Mouse (Mus musculus) cerebellum, adult 2 months (tissue): Measurements from ENCODE around the gene Smco4.

Experiments used
- CTCF ChIP-seq: fragments of 200-500 bp; IDR thresholded peaks from 2 replicates; pipeline ENCODE4 v1.5.1; 2011; ENCODE audit warnings: low read depth, mild to moderate bottlenecking, control low read depth, low read length, moderate library complexity, borderline replicate concordance; ENCODE audit not compliant: insufficient read depth
- POLR2A ChIP-seq: fragments of 200-500 bp; IDR thresholded peaks from 2 replicates; pipeline ENCODE4 v1.6.1; 2011; ENCODE audit warnings: low read length, control low read depth, borderline replicate concordance; ENCODE audit not compliant: insufficient read depth

DNA sequence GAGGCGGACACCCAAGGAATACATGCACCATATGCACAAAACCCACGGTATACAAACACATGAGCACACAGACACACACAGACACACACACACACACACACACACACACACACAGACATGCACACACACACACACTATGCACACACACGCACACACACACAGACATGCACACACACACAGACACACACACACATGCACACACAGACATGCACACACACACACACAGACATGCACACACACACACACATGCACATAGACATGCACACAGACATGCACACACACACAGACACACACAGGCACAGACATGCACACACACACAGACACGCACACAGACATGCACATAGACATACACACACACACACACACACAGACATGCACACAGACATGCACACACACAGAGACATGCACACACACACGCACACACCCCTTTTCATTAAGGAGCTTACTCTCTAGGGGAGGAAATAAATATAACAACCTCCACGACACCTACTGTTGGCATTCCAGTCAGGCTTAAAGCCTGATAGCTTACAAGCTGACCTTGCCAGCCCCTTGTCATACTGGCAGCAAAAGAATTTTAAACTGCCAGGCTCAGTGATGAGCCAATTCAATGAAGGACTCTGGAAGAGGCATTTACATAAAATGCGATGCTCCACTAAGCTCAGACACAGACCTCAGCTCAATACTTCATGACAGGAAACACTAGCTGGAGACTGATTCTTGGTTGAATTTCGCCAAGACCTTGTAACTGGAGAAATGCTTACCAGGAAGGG lies 2.7 kb upstream of the Smco4 start:
- TF ChIP-seq CTCF (no peak), POLR2A (no peak)
